Mouse (Mus musculus): ENCODE data around the gene Kcng1.

Gene Kcng1

GRCm38 (mm10) chr2:168281582-168281981 lies at the start of gene Kcng1:
Gene Kcng1, minus strand, starts transcription at chr2:168281736.
- no peak for DNase-seq

DNA sequence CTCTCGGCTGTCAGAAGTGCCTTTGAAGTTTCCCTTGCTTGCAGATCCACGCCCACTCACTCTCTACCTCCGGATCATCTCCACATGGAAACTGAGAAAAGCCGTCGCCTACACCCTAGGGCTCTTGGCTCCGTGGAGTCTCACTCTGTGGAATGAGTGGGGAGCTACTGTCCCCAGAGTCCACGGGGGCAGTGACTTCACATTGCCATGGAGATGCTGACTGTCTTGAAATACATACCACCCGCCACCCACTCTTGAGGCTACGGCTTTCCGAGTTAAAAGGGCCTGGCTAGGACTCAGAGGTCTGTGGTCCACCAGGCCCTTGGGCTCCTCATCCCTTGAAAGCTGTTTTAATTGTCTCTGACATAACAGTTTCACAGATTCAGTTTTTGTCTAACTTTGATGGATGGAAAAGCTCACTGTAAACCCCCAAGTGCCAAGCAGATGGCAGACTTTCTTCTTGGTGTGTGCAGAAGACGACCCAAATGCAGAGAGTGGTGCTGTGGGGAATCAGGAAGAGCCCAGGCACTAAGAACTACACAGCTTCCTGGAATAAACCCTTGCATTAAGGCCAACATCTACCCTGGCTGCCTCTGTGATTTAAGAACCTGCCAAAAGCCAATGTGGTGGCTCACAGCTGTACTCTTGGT lies 49.0 kb upstream of the Kcng1 start:
- no peak for DNase-seq

DNA sequence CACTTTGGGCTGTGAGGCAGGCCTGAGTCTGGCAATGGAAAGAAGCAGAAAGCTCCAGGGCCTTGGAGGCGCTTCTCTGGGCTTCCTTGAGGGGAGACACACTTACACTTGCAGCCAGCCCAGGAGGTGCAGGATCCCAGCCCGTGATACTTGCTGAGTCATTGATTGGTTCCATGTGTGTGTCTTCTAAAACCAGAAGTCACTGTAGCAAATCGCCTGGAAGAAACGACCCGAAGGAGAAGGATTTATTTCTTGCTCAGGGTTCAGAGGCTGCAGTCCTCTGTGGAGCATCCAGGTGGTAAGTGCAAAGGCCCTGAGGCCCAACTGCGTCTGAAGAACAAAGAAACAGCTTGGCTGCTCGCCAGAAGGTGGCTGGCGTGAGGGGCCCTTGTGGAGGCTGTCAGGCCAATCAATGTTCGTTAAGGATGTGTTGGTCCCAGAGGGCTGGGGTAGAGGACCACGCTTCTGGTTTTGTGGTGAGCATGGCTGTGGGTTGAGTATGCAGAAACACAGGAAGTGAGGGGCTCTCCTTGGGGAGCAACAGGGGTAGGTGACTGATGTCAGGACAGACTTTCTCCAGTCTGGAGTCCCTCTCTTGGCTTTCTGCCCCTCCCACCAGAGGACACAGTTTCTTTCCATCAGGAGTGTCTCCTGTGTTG lies 40.3 kb upstream of the Kcng1 start:
- no peak for DNase-seq

DNA sequence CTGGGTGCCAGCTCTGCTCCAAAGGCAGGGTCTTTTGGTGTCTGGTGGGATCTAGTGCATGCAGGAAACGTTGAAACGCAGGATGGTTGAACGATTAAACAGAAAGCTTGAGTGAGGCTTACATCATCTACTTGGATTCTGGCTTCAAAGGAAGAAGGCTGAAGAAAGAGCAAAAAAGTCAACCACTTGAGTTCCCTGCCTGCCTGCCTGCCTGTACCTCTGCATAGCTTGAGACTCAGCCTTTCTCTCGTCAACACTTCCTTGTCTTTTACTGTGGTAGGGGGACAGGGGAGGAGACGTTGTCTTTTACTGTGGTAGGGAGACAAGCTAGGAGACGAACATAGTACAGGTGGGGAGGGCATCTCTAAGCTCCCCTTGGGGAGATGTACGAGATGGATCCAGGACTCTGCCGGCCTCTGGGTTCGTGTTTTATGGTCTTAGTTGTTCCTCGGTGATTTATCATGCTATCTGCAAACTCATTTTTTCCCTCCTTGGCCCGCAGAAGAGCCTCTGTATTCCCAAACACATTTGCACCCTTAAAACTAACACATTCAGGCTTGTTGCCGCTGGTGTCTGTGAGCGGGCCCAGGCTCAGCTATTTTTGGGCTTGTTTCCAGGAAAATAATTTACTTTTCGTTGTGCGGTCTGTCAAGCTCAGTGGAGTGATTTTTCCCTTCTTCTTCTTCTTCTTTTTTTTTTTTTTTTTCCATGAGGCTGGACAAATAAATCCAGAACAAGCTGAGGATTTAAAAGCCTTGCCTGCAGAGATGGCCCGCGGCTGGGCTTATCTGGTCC lies 39.0 kb upstream of the Kcng1 start:
- no peak for DNase-seq

DNA sequence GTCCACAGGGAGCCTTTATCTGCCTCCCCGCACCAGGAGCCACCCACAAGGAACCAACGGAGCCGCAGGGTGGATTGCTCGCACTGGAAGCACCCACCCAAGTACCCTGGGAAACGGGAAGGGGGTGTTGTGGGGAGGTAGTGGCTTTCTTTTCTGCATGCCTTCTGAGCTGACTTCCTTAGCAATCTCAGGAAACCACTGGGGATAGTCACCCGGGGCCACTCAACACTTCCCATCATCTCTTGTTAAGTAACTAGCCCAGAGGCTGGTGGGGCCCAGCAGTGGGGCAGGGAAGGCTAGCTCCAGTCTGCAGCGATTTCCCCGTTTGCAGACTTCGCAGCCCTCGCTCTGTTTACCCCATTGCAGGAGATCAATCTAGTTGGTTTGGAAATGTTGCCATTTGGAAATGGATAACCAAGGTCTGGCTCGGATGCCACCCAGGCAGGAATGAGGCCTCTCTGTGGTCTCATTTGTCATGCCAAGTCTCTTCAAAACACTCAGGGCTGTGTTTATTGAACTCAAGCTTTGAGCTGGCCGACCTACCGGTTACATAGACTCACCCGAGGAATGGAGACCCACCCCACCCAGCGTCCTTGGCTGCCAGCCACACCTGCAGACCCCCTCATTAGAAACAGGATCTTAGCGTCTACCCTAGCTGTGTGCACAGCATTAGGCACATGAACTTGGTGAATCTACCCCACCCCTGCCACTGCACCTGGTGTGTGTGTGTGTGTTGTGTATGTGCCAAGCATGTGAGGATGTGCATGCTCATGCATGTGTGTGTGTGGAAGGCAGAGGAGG lies 33.3 kb upstream of the Kcng1 start:
- no peak for DNase-seq

GRCm38 (mm10) chr2:168312504-168312903 lies 31.0 kb upstream of the Kcng1 start:
- no peak for DNase-seq

- DNase-seq: no peak
Observed at GRCm38 (mm10) chr2:168311006-168311405, 29.5 kb upstream of the Kcng1 start.

DNA sequence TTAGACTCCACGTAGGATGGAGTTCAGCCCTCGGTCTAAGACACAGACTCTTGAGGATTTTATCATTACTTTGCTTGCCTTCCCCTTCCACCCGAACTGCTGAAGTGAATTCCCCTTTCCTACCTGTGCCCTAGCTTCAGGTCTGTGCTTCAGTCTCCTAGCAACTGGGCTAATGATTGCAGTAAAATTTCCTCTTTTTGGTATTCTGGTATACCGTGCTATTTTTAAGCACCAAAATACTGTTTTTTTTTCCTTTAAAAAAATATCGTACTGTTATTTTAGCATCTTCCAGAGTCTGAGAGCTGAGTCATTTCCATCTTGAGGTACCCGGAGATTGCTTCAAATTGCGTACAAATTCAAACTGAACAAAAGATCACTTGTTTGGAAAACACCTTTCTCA lies 27.4 kb upstream of the Kcng1 start:
- DNase-seq: no peak

GRCm38 (mm10) chr2:168299650-168300049 lies 18.1 kb upstream of the Kcng1 start:
- no peak for DNase-seq

DNA sequence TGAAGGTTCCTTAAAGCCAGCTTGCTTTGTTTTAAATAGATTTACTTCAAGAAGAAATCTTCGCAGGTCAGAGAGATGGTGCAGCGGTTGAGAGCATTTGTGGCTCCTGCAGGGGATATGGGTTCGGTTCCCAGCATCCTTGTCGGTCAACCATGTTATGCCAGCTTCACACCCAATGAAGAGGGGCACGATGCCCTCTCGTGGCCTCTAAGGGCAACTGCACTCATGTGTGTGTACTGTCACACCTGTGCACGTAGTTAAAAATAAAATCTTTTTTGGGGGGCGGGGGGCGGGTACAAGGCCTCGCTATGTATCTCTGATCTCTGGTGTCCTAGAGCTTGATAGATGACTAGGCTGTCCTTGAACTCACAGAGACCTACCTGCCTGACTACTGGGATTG lies 15.0 kb upstream of the Kcng1 start:
- no peak for DNase-seq

- no peak for DNase-seq
Observed at GRCm38 (mm10) chr2:168292521-168292920, 11.0 kb upstream of the Kcng1 start.

DNA sequence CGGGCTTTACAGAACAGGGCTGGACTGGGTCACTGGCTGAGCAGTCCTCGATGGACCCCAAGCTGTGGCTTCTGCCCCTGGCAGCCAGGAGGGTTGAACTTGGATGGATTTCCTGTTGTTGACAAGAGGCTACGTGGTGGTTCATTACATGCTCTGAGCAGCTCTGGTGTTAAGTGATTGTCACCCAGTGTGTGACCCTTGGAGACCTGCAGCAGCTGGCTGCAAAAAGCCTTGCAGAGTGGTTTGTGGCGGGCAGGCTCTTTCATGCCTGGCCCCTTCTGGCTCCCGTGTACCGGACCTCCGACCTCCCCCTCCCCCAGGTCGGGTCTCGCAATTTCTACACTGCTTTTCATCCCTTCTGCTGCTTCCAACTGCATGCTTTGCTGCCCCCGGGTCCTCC lies 10.5 kb upstream of the Kcng1 start:
- DNase-seq: no peak

GRCm38 (mm10) chr2:168289851-168290250 lies 8.3 kb upstream of the Kcng1 start:
- DNase-seq: no peak

DNA sequence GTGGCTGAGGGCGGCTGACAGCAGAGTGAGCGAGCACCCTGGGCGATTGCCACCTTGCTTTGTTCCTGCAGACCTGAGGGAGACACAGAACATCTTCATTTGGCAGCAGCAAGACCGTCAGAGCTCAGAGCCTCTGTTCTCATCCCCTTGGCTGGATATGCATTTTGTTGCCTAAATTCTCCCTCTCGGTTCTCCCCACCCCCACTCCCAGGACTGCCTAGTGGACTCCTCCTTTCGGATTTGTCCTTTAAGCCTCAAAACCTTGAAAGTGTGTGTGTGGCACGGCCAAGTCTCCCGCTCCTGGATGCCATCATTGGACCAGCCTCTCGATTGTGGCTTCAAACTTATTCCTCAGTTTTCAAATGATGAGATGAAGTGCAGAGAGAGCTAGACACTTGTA lies 7.5 kb upstream of the Kcng1 start:
- DNase-seq: no peak

GRCm38 (mm10) chr2:168286987-168287386 lies 5.5 kb upstream of the Kcng1 start:
- no peak for DNase-seq

- DNase-seq: no peak
Observed at GRCm38 (mm10) chr2:168285143-168285542, 3.6 kb upstream of the Kcng1 start.

DNA sequence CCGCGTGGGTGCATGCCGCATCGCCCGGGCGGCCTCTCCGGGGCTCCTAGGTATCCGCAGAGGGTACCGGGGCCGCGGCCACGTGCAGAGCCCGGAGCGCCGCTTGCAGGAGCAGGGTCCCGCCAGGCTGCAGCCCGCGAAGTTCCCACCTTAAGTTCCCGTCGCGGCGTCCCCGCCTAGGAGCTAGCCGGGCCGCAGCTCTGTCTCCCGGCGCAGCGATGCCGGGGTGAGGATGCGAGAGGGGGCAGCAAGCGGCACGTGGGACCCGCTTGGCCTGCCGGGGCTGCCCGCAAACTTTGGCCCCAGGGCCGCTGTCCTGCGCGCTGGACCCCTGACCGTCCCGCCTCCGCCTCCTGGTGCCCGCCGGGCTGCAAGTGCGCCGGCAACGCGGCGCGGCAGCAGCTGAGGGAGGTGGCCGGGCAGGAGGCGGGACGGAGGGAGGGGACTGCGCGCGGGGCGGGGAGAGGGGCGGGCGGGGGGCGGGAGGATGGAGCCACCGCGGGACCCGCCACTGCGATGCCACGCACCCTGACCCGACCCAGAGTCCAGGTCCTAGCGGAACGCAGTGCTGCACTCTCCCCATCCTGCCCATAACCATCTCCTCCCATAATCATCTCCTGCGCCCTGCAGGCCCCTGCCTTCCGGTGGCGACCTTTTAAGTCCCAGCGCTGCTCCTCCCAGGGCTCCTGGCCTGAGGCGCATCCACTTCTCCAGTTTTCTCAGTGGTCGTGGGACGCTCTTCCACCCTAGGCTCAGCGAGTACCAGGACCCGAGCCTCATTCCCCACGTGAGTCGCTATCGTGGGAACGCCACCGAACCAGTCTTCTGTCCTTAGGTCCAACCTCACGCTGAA lies 581 bp downstream of the Kcng1 start:
- DNase-seq: no peak

- peak; percentile 67 for DNase-seq
Observed at GRCm38 (mm10) chr2:168274374-168274935, 7.1 kb downstream of the Kcng1 start.

DNA sequence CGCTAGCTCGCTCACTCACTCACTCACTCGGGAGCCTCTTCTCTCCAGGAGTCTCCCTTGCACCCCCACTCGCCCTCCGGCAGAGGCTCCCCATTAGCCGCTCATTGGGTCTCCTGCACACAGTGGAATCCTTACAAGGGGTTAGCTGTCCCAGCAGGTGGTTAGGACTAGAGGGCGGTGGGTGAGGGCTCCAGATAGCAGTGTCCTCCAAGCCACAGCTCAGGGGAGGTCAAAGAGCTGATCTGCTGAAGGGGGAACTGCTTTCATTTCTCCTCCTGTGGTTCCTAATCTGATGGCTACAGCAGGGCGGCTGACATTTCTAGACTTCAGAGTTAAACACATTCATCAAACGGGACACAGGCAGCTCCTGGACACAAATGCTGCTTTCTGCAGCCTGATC lies 8.1 kb downstream of the Kcng1 start:
- no peak for DNase-seq

GRCm38 (mm10) chr2:168268033-168268432 lies 13.5 kb downstream of the Kcng1 start:
- DNase-seq: peak in 1 of 2 experiments; percentile 13

- DNase-seq: no peak
Observed at GRCm38 (mm10) chr2:168260900-168261299, 20.6 kb downstream of the Kcng1 start.

- no peak for DNase-seq
Observed at GRCm38 (mm10) chr2:168260124-168260523, 21.4 kb downstream of the Kcng1 start.
